Mouse (Mus musculus) thymus, postnatal 36 days (tissue): ENCODE measurements around the gene Mtor.

Experiments
- DNase-seq, 2 experiments: peaks; one replicate each; pipeline ENCODE4 v3.0.0; 2022; ENCODE audit warnings: mixed read lengths in 2 of 2

The Mtor gene

DNA sequence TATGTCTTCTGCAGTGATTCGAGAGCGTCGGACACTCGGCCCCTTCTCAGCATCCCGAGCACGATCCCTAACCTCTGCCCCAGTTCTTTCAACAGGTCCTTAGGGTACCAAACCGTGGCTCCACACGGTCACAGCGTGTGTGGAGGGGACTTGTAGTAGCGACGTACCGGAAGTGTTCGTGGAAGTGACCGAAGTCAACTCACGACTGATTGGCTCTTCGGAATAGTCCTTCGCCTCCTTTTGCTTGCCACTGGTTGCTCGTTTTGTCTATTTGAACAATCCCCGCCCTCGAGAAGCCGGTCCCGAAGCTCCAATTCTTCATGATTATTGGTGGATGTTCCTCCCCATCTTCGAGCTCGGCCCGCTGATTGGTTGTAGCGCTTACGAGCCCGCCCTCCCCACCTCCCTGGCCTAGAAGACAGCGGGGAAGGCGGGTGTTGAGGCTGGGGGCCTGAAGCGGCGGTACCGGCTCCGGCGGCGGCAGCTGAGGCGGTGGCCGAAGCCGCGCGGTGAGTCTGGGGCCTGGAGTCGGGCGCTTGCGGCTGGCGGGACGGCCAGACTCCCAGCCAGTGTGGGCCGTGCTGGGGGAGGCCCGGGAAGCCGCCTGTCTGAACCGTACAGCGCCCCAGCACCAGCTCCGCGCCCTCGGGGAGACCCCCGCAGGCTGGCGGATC is at the start of gene Mtor:
TSS of gene Mtor (plus strand) at position 433 of the 674 bp plus-strand sequence.
- DNase-seq, result peak; percentile 92 to 95

DNA sequence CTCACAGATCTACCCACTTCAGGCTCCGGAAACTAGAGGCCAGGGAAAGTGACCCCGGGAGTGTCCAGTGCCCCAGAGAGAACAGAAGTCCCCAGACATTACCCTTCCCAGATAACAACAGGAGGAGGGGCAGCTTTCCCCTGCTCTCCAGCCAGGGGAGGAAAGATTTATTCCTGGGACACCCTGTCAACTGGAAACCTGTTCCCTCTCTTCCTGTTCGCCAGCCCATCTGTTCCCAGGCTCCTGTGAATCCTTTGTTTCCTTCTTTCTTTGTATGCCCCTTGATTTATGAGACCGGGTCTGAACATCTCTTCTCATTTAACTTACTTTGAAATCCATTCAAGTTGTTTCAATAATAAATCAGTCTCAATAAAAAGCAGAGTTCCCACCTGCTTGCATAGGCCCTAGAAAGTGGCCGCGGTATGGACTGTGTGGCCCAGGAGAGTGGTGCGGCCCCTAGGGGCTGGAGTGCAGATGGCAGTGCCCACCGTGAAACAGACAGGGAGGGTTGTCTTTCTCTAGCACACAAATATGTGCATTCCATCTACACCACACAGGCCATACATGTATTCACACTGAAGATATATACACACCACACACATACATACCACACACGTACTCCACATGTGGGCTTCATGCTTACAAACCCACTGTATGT is 48.8 kb upstream of the Mtor start:
- no peak for DNase-seq

DNA sequence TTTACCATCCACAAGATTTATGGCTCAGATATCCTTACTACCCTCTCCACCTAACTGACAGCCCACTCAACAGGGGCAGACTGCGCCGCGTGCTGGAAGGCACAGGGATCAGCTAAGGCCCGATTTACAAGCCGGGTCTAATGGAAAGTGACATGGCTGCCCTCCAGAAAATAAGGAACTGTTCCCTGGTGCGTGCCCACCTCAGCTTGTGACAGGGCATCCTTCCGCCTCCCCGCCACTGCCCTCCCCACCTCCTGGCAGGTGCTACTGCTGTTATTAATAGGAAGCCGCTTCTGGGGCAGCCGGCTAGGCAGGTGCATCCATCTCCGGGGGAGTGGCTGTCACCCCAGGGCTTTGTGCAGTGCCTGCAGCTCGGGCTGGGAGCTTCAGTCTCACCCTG is 45.0 kb upstream of the Mtor start:
- no peak for DNase-seq

DNA sequence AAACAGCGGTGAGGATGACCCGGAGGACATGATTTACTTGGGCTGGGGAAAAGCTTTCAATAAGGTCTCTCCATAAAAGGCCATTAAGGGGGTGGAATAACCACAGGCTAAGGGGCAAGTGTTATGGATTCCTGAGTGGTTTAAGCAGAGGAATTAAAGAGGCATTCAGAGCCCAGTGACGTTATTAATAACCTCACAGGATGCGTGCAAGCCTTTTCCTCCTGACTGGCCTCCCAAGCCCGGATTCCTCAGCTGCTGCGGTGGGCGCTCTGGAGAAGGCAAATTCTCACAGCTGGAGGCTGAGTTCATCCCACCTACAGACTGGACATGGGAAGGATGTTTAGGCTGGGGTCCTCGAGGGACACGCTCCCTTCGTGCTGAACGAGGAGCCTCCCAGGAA is 43.7 kb upstream of the Mtor start:
- DNase-seq, result no peak

DNA sequence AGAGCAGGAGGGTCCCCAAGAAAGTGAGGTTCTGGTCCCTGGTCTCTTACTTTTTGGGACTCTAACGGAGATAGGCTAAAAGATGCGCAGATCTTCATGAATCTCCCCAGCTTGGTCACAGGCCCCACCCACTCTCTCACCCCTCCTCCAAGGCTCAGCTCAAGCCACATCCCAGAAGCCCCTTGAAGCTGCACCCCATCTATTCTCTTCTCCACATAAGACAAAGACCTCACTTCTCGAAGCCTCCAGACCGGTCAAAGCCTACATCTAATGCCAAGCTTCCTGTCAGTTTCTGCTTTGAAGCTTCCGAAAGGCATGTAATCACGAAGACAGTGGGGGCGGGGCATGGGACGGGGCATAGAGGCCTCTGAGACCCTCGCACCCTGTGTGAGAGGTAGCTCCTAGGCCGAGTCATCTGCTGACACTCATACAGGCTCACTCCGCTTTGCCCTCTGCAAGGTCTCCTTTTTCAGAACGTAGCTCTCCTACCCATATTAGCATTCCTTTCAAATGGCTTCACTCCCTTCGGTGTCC is 43.1 kb upstream of the Mtor start:
- DNase-seq, result no peak

DNA sequence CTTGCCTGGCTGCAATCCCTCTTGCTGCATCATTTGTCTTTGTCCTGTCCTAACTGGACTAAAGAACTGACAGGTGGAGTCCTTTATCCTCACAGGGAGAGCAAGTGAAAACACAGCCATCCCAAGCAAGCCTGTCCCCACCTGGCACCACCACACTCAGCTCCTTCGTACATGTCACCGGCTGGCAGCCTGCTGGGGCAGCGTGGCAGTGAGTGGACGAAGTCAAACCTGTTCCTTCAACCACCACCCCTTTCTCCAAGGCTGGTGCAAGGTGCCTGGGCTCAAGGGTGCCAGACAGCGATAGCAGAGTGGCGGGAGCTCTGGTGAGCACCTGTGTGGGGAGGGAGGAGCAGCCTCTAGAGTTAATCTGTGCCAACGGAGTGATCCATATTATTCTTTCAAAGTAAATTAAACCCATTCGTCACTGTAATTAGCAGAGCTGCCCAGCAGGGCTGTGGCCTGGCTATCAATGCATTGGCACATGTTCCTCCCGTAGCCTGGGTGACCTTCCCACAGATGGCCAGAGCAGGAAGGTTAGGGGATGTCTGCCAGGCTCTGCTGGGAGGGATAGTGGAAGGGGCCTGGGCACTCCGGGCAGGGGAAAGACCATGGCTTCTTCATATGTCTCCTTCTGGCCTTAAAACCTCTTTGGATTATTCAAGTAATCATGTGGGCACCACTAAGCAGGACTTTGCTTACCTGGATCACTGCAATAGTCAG is 40.0 kb upstream of the Mtor start:
- no peak for DNase-seq

DNA sequence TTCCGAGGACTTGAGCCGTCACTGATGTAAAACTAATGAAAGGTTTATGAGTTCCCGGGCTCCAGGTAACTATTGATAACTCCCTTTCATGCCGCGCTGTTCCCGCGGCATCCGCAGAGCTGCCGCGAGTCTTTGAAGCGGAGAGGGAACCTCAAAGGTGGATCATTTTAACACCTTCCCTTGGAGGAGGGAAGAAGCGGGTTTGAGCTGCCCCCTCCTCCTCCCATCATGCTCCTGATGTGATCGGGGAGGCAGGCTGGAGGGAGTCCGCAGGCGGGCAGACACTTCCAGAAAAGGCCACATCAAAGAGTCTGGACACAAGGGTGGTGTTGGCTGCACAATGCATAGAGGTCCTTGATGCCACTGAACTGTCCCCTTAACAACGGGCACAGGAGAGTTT is 32.8 kb upstream of the Mtor start:
- no peak for DNase-seq

DNA sequence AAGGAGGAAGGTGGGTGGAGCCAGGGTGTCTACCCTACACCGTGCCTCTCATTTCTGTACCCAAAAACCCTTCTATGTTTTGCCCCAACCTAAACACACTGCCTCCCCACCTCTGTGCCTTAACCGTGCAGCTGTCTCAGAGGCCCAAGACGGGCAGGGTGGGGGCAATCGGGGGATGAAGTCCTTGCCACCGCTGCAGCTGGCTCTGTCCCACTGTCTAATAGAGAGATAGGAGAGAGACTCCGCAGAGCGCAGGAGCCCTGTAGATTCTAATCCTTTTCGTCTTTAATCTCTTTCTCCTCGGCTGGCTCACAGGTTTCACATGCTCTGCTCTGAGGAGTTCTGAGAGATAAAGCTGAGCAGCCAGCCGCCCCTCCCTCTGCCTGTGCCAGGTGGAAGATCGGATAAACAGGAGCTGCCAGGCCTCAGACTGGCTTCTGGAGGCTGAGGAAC is 31.3 kb upstream of the Mtor start:
- no peak for DNase-seq

DNA sequence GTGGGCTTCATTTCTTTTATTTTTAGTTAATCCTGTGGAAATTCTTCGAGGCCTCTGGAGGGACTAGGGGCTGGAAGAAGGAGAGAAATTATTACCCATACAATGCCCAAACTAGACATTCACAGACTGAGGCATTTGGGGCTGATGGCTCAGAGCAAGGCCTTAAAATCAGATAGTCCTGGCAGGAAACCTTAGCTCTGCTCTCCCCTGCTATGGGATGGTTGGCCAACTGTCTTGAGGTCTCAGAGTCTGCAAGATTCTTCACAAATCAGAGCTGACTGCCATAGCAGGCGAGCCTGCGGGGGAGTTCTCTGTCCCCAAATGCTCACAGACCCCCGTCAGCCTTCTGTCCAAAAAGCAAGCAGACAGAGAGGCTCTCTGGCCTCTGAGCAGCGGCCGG is 30.9 kb upstream of the Mtor start:
- no peak for DNase-seq

DNA sequence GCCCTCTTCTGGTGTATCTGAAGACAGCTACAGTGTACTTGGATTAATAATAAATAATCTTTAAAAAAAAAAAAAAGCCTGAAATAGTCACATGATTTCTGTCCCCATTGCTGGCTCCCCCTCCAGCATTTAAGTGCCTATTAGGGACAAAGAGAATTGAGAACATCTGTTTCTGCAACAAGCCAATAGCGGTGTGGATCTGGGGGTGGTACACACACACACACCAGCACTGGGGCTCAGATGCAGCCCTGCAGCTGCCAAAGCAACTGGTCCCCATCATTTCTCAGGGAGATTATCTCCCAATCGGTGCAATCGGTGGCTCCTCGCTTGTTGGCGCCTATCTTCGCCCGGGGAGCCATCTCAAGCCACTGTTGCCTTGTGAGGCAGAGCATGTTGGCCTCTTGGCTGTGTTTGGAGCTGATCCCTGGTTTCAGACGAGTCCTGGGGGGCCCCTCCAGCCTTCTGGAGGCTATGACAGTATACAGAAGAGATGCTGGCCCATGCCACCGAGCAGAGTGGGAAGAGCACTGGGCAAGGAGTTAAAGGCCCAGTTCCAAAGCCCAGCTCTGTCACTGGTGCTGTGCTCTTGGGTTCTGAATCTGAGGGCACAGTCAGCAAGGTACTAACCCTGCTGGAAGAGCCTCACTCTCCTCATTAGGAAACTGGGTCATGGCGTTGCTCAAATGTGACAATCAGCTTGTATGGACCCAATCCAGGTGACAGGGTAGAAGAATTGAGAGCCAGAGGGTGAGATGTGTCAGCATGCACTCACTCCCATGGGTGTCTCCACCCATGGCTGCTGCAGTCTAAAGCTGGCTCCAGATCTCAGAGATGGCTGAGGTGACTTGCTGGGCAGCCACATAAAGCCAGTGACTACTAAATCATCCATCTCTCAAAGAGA is 21.2 kb upstream of the Mtor start:
- no peak for DNase-seq

DNA sequence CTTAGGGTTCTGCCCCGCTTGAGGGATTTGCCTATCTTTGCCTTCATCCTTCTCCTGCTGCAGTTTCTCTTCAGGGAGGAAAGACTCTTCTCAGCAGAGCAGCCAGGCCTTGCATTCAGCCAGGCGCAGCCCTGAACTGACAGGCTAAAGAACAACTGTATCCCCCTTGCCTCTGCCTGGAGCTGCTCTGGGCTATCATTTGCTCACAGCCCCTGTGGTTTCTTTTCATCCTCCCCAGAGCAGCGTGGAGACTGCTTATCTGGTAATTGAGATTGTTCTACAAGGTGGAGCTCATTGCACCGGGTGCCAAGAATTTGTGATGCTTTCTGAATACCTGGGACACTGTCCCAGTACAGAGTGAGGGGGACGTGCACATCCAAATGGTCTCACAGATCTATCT is 19.9 kb upstream of the Mtor start:
- DNase-seq, result no peak

DNA sequence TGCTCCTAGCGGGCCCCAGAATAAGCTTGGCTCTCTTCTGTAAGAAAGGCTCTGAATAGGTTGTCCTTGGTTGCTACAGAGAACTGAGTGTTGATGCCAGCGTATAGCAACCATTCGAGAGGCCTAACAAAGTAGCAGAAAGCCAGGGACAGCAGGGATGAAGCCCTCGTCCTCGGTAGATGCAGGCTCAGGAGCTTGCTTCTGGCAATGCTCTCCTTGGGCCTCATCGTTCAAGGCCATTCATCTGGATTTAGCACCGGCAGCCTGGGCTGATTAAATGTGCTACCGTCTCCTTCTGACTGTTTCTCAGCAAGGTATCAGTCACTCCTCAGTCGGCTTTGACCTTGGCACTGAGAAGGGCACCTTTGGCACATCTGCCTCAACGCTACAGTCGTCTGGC is 19.3 kb upstream of the Mtor start:
- DNase-seq, result no peak

DNA sequence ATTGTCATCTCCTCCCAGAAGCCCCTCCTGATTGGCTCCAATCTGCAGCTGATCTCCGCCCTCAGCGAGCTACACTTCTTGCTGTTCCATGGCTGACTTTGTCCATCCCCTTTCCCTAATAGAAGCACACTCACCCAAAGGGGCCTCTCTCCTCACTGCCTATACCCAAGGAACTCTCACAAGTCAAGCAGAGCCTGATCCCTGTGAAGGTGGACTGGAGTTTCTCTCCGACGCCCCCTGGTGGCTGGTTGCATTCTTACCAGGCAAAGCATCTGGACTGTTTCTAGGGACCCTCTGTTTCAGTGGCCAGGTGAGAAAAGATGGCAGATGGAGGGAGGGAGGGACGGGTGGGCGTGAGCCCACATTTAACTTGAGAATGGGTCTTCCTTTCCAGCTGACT is 18.7 kb upstream of the Mtor start:
- peak; percentile 53 to 61 for DNase-seq

DNA sequence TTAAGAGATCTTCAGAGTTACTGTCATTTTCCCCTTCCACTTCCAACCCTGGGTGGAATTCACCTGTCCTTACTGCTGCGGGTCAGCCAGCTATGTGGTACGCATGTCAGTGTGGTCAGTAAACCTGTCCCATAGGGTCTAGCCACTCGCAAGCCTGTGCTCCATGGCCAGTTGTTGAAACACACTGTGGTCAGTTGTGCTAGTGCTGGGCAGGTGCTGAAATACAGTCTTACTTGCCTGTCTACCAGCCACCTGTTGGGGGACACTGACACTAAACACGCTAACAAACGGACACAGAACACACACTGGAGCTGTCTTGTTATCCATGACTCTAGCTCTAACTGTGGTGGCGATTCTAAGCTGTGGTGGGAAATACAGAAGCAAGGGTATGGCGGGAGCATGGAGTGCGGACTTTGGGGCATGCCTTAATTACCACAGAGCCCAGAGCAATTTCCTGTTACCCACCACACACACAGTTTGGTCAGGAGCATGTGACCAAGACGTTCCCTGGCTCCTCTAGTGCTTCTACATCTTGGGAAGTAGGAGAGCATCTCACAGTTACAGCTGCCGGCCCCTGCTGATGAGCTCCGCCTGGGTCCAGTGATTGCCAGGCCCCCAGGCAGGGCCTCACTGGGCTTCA is 17.4 kb upstream of the Mtor start:
- no peak for DNase-seq

DNA sequence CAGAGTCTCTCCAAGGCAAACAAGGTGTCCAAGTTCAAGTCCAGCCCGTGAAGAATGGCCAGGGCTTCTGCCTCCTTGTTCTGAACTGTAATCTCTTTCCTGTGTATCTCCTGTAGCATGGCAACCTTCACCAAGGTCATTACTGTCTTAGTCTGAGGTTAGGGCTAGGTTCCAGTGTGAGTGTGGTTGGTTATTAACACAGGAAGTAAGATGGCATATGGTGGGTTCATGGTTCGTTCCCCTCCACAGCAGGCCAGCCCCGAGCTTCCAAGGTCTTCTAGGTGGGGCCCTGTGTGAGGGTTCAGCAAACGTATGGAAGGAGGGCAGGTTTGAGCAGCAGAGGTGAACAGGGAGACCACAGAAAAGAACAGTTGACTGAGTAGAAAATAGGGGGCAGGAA is 15.9 kb upstream of the Mtor start:
- DNase-seq, result no peak

DNA sequence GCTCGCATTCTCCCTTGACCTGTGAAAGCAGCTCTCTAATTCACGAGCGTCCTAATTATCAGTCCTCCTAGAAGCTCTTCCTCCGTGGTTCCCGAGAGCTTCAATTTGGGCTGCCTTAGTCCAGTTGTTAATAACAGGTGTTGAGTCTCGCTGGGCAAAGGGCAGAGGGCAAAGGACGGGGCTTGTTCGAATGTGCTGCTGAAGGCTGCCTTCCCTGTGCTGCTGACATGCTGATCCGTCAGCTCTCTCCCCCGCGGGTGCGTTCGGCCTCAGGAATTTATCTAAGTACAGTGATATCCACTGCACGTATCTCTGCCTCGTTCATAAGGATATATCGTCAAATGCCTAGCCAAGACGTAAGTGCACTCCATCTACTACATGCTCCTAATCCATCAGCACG is 15.1 kb upstream of the Mtor start:
- DNase-seq, result no peak

DNA sequence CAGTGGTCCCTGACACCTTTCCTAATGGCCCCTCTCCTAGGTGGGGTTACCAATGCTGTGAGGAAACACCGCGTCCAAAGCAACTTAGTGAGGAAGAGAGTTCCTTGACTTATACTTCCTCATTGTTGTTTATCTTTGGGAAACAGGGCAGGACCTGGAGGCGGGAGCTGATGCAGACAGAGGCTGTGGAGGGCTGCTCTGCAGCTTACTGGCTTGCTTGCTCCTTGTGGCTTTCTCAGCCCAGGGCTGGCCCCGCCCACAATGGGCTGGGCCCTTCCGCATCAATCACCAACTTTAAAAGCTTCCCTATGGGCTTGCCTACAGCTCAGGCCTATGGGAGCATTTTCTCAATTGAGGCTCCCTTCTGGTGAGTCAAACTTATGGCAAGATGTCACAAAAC is 14.6 kb upstream of the Mtor start:
- no peak for DNase-seq

DNA sequence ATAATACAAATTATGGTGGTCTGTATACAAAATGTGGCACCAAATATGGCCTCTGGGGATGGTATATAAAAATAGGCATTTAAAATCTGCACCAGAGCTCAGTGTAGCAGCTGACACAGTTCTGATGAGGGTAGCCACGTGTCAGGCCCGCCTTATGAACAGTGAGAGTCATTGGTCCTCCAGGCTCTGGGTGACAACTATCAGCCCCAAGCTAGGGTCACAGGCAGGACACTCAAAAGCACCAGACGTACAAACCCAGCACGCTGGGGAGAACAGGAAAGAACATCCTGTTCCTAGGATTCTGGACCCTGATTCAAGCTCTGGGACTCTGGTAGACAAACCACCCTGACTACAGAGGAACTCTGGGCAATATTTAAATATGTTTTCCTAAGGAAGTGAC is 13.9 kb upstream of the Mtor start:
- DNase-seq, result no peak

DNA sequence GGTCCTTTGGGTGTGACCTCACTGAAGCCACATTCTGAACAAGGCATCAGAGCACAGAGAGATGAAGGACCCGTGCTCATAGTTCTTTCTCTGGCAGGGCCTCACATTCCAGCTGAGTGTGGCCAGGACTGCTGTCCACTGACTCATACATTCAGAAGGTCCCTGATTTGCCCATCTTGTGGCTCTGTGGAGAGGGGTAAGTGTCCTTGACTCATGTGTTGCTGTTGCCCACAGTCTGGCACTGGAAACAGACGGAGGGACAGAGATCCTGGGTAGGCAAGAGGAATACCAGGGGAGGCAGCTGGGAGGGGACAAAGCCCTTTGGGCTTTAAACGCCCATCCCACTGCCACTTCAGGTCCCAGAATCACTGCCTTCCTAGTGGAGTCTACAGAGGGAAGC is 13.3 kb upstream of the Mtor start:
- DNase-seq, result no peak

DNA sequence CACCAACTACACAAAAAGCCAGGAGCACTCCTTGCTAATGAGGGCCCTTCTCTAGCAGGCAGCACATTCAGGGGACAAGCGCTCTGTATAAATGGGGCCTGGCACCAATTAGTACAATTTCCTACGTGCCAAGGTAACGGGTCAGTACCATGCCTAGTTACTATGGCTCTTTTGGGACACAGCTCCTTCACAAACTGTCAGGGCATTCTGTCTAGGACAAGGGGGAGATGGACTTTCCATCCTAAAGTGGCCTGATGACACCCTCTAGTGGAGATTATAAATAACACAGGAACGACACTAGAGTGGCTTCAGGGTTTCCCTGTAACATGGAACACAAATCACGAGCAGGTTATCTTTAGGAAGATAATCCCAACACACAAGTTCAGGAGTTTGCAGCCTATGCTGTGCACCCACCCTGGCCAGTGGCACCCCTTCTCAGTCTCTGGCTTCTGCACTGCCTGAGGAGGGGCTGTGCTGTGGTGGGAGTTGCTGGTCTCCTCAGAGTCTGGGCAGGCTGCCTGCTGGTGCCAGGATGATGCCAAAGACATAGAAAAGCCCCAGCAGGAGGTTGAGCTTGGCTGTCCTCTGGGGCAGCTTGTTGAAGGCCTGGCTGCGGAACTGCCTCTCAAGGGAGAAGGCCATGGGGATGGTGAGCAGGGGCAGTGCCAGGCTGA is 12.6 kb upstream of the Mtor start:
- DNase-seq, result no peak

DNA sequence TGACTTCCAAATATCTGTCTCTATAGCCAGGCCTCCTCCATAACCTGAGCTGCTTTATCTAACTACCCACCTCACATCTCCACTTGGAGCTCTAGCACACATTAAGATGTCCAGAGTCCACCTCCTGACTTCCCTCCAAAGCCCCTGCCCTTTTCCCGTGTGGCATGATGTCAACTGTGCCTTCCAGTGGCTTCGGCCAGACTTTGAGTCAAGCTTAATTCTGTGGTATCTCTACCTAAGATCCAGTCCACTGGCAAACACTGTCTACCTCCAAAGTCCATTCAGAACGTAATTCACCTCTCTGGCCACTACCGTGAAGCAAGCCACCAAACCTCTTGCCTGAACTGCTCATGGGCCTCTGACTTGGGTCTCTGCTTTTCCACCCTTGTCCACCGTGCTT is 6.5 kb upstream of the Mtor start:
- no peak for DNase-seq

DNA sequence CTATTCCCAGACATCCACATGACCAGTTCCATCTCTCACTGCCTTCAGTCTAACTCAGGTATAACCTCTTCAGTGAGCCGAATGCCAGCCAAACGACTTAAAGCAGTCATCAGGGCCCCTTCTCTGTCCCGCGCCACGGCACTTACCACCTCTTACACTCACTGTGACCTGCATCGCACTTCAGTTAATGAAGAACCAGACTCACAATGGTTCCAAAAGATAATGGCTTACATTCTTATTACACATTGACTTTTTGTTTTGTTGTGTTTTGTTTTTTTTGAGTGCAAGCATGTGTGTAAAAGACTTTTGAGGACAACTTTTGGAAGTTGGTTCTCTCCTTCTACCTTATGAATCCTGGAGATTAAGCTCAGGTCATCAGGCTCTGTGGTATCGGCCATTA is 5.8 kb upstream of the Mtor start:
- no peak for DNase-seq
